Mouse (Mus musculus): ENCODE results near the gene Wdr83os. TPM values are rescaled to one million over a fixed set of nuclear protein-coding genes. Genes with fewer than 3 reads are reported as not detected.

Wdr83os gene
- total and polyA plus RNA-seq, 3 experiments: 26.2 to 143 TPM; not detected in 1

GRCm38 (mm10) chr8:85067155-85067554, 13.4 kb upstream of the Wdr83os start:
- no peaks in the 10 kb centered on the region for H3K9me3 ChIP-seq (replicated peaks; ENCODE audit: insufficient read depth, low read length)
- peaks cover 0 to 8% of the 10 kb centered on the region in 2 experiments; a peak in 3 of 4 replicates for H3K36me3 ChIP-seq (ENCODE audit: control insufficient read depth in 1 of 2, insufficient read depth in 2 of 2, low read length in 2 of 2)
- no peak overlapping the region for H3K4me3 ChIP-seq (ENCODE audit: control insufficient read depth in 1 of 2, insufficient read depth in 1 of 2, low read depth in 2 of 2, low read length in 2 of 2)
- H3K9ac ChIP-seq (ENCODE audit: control insufficient read depth, low read depth, low read length, poor library complexity, severe bottlenecking): no peak overlapping the region
- H3K79me2 ChIP-seq (ENCODE audit: control insufficient read depth, insufficient read depth, low read length, poor library complexity): peaks cover 5% of the 10 kb centered on the region
- no peak for DNase-seq (ENCODE audit: low read depth, low spot score)
- H3K4me1 ChIP-seq (ENCODE audit: control insufficient read depth in 1 of 2, insufficient read depth in 2 of 2, low read length in 2 of 2): peaks cover 2 to 9% of the 10 kb centered on the region in 2 experiments; a peak in 3 of 4 replicates
- H3K27ac ChIP-seq (ENCODE audit: control insufficient read depth, low read depth, low read length): no peak overlapping the region
- TF ChIP-seq EP300 (IDR thresholded peaks at IDR 0.05; ENCODE audit: low read depth in 1 of 2, low read length in 2 of 2) (no peak), TBP (IDR thresholded peaks at IDR 0.05; ENCODE audit: low read depth, low read length) (no peak), GATA1 (IDR thresholded peaks at IDR 0.05; ENCODE audit: low read depth, low read length) (no peak), ZNF384 (IDR thresholded peaks at IDR 0.05; ENCODE audit: low read depth, low read length) (no peak), GABPA (IDR thresholded peaks at IDR 0.05; ENCODE audit: low read depth, low read length) (no peak), USF2 (IDR thresholded peaks at IDR 0.05; ENCODE audit: borderline replicate concordance in 1 of 2, insufficient read depth in 1 of 2, low read depth in 1 of 2, low read length in 2 of 2) (no peak), MYB (IDR thresholded peaks at IDR 0.05; ENCODE audit: low read depth, low read length) (no peak), JUND (IDR thresholded peaks at IDR 0.05; ENCODE audit: low read depth, low read length) (no peak), SIN3A (IDR thresholded peaks at IDR 0.05; ENCODE audit: low read length) (no peak), MYC (IDR thresholded peaks at IDR 0.05; ENCODE audit: low read depth, low read length) (no peak)
- no peaks in the 10 kb centered on the region for H3K27me3 ChIP-seq (ENCODE audit: control insufficient read depth in 1 of 2, insufficient read depth in 2 of 2, low read length in 2 of 2)

DNA sequence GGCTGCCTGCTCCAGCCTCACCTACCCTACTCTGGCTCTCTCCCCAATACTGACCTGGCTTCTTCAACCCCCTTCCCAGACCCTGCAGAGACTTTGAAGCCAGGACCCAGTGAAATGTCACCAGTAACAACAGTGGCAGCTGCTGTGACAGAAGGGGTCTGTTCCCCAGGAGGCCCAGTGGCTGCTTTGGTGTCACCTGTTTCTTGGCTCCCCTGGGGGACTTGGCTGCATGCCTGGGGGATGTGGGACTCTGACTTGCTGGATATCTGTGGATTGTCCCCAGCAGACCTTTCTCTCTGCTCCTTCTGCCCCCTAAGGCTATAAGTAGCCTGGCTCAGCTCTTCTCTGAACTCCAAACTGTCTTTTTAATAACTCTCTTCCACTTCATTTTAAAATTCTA, 12.6 kb upstream of the Wdr83os start, which contains the start of gene Gm5741:
Gene Gm5741, minus strand, starts transcription at position 1 of the 400 bp plus-strand sequence.
- peaks cover 2 to 10% of the 10 kb centered on the region in 2 experiments; a peak in 3 of 4 replicates for H3K4me1 ChIP-seq (ENCODE audit: control insufficient read depth in 1 of 2, insufficient read depth in 2 of 2, low read length in 2 of 2)
- H3K27ac ChIP-seq (ENCODE audit: control insufficient read depth, low read depth, low read length): no peak within 1 kb of the TSS
- no peak for DNase-seq (ENCODE audit: low read depth, low spot score)
- H3K9ac ChIP-seq (ENCODE audit: control insufficient read depth, low read depth, low read length, poor library complexity, severe bottlenecking): no peak within 1 kb of the TSS
- H3K9me3 ChIP-seq (replicated peaks; ENCODE audit: insufficient read depth, low read length): no peaks in the 10 kb centered on the region
- H3K4me3 ChIP-seq (ENCODE audit: control insufficient read depth in 1 of 2, insufficient read depth in 1 of 2, low read depth in 2 of 2, low read length in 2 of 2): no peak within 1 kb of the TSS
- H3K79me2 ChIP-seq (ENCODE audit: control insufficient read depth, insufficient read depth, low read length, poor library complexity): peaks cover 9% of the 10 kb centered on the region
- no peaks in the 10 kb centered on the region for H3K27me3 ChIP-seq (ENCODE audit: control insufficient read depth in 1 of 2, insufficient read depth in 2 of 2, low read length in 2 of 2)
- TF ChIP-seq TBP (IDR thresholded peaks at IDR 0.05; ENCODE audit: low read depth, low read length) (no peak), ZC3H11A (IDR thresholded peaks at IDR 0.05; ENCODE audit: low read depth, low read length) (no peak), NELFE (IDR thresholded peaks at IDR 0.05; ENCODE audit: low read depth, low read length) (no peak), CHD1 (IDR thresholded peaks at IDR 0.05; ENCODE audit: low read depth, low read length) (no peak), MXI1 (IDR thresholded peaks at IDR 0.05; ENCODE audit: low read depth, low read length) (no peak), ETS1 (IDR thresholded peaks at IDR 0.05; ENCODE audit: low read depth, low read length) (no peak), SMC3 (IDR thresholded peaks at IDR 0.05; ENCODE audit: low read depth, low read length) (no peak), RCOR1 (IDR thresholded peaks at IDR 0.05; ENCODE audit: low read depth, low read length) (no peak), CTCF (IDR thresholded peaks at IDR 0.05 in 2 of 3, conservative IDR thresholded peaks at IDR 0.05 in 1 of 3; ENCODE audit: control insufficient read depth in 1 of 3, insufficient read depth in 1 of 3, low read depth in 2 of 3, low read length in 3 of 3, poor library complexity in 1 of 3, severe bottlenecking in 1 of 3) (no peak), MEF2A (IDR thresholded peaks at IDR 0.05; ENCODE audit: extremely low read depth, insufficient replicate concordance, low read depth, low read length, poor library complexity, severe bottlenecking) (no peak)
- H3K36me3 ChIP-seq (ENCODE audit: control insufficient read depth in 1 of 2, insufficient read depth in 2 of 2, low read length in 2 of 2): peaks cover 0 to 8% of the 10 kb centered on the region in 2 experiments; a peak in 3 of 4 replicates

Data from MEL (cell line).